Mouse (Mus musculus): ENCODE measurements around the gene Spg7. TPM values are rescaled to one million over a fixed set of nuclear protein-coding genes. Genes with fewer than 3 reads are reported as not detected.

The Spg7 gene
- 55.5 and 58.2 TPM in 2 replicates for polyA plus RNA-seq (2016; fragmentation: Nextera tagmentation; extraction: Ambion mirVana)

- H3K4me1 ChIP-seq = peaks cover 22% of the 10 kb centered on the region
- H3K9ac ChIP-seq = no peak within 1 kb of the TSS
- no peaks in the 10 kb centered on the region for H3K9me3 ChIP-seq
- peaks cover 11% of the 10 kb centered on the region for H3K36me3 ChIP-seq
- H3K4me2 ChIP-seq (replicated peaks) = no peak within 1 kb of the TSS
- no peak for ATAC-seq (ENCODE audit: insufficient number of reproducible peaks, insufficient read depth, low FRiP score, low TSS enrichment)
- H3K4me3 ChIP-seq = no peak within 1 kb of the TSS
- no peak within 1 kb of the TSS for H3K27ac ChIP-seq
- no peaks in the 10 kb centered on the region for H3K27me3 ChIP-seq
- 72% methylated on average over 7 of the region's 7 CpGs for WGBS
These were observed at the start of gene Spg7 for GRCm38 (mm10) chr8:123062721-123063120. Gene Spg7 (plus strand): TSS chr8:123062942.

DNA sequence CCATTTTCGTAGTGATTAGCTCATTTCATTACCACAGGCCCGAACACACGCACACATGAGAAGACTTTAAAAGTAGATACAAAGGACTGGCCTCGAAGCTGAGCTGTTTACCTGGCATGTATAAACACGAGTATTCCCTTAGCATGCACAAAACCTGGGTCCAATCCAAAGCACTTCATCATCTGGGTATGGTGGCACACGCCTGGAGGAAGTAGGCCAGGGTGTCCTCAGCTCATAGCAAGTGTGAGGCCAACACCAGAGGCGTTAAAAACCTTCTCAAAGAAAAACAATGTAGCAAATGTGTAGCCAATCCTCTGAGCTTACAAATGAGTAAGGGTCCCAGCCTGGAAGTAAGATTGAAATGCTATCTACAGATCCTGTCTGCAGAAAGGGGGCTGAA is 48.3 kb upstream of the Spg7 start:
- Histone ChIP-seq H3K36me3 (0 out of 2 replicates have a peak, but pooled peaks cover 10% of the 10 kb centered on the region), H3K9me3 (no peaks in the 10 kb centered on the region), H3K4me3 (no peak overlapping the region), H3K4me1 (peaks cover 16% of the 10 kb centered on the region; the same call in 1 of the 2 replicates), H3K4me2 (replicated peaks) (no peak overlapping the region), H3K27ac (no peak overlapping the region), H3K9ac (no peak overlapping the region), H3K27me3 (no peaks in the 10 kb centered on the region)
- ATAC-seq (ENCODE audit: insufficient number of reproducible peaks, insufficient read depth, low FRiP score, low TSS enrichment) = no peak
- 81% methylated on average over 7 of the region's 7 CpGs for WGBS

DNA sequence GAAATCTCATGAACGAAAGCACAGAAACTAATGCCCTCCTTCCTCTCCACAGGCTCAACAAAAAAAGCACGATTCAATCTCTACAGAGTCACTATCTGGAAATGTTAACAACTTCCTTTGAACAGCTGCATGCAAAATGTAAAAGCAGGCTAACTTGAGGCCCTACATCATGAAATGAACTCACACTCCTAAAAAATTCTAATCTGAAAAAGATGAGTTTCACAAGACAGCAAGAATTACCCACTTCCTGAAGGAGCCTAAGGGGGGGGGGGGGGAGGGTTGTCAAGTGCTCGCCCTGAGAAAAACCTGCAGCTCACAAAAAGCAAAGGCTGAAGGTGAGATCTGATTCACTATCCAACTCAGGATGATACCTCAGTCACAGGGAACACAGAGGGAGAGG is 47.7 kb upstream of the Spg7 start:
- H3K27ac ChIP-seq = no peak overlapping the region
- H3K36me3 ChIP-seq = 0 out of 2 replicates have a peak, but pooled peaks cover 10% of the 10 kb centered on the region
- peaks cover 16% of the 10 kb centered on the region; the same call in 1 of the 2 replicates for H3K4me1 ChIP-seq
- WGBS = 71% methylated on average over 3 of the region's 3 CpGs
- no peak overlapping the region for H3K4me3 ChIP-seq
- H3K9me3 ChIP-seq = no peaks in the 10 kb centered on the region
- no peak overlapping the region for H3K9ac ChIP-seq
- no peak for ATAC-seq (ENCODE audit: insufficient number of reproducible peaks, insufficient read depth, low FRiP score, low TSS enrichment)
- H3K4me2 ChIP-seq (replicated peaks) = no peak overlapping the region
- H3K27me3 ChIP-seq = no peaks in the 10 kb centered on the region

- Histone ChIP-seq H3K9ac (no peak overlapping the region), H3K4me1 (peaks cover 16% of the 10 kb centered on the region; the same call in 1 of the 2 replicates), H3K27me3 (no peaks in the 10 kb centered on the region), H3K4me3 (no peak overlapping the region), H3K9me3 (no peaks in the 10 kb centered on the region), H3K4me2 (replicated peaks) (no peak overlapping the region), H3K27ac (no peak overlapping the region), H3K36me3 (0 out of 2 replicates have a peak, but pooled peaks cover 10% of the 10 kb centered on the region)
- ATAC-seq (ENCODE audit: insufficient number of reproducible peaks, insufficient read depth, low FRiP score, low TSS enrichment) = no peak
- WGBS = 91% methylated on average over 4 of the region's 4 CpGs
These were observed 45.6 kb upstream of the Spg7 start for GRCm38 (mm10) chr8:123017143-123017542.

GRCm38 (mm10) chr8:123018484-123019164 is 44.1 kb upstream of the Spg7 start:
- ATAC-seq (ENCODE audit: insufficient number of reproducible peaks, insufficient read depth, low FRiP score, low TSS enrichment) = no peak
- no peak overlapping the region for H3K4me3 ChIP-seq
- WGBS = 82% methylated on average over 4 of the region's 4 CpGs
- no peak overlapping the region for H3K9ac ChIP-seq
- no peaks in the 10 kb centered on the region for H3K27me3 ChIP-seq
- no peak overlapping the region for H3K4me2 ChIP-seq (replicated peaks)
- H3K4me1 ChIP-seq = peaks cover 16% of the 10 kb centered on the region; the same call in 1 of the 2 replicates
- 0 out of 2 replicates have a peak, but pooled peaks cover 5% of the 10 kb centered on the region for H3K36me3 ChIP-seq
- H3K27ac ChIP-seq = no peak overlapping the region
- H3K9me3 ChIP-seq = no peaks in the 10 kb centered on the region

- Histone ChIP-seq H3K9ac (no peak overlapping the region), H3K27me3 (no peaks in the 10 kb centered on the region), H3K27ac (no peak overlapping the region), H3K4me1 (peaks cover 16% of the 10 kb centered on the region; the same call in 1 of the 2 replicates), H3K9me3 (no peaks in the 10 kb centered on the region), H3K4me2 (replicated peaks) (no peak overlapping the region), H3K4me3 (no peak overlapping the region), H3K36me3 (0 out of 2 replicates have a peak, but pooled peaks cover 5% of the 10 kb centered on the region)
- WGBS = 72% methylated on average over 2 of the region's 2 CpGs
- ATAC-seq (ENCODE audit: insufficient number of reproducible peaks, insufficient read depth, low FRiP score, low TSS enrichment) = no peak
These were observed 42.7 kb upstream of the Spg7 start for GRCm38 (mm10) chr8:123020084-123020483.

- Histone ChIP-seq H3K4me1 (peaks cover 10% of the 10 kb centered on the region; the same call in 1 of the 2 replicates), H3K27me3 (no peaks in the 10 kb centered on the region), H3K9me3 (no peaks in the 10 kb centered on the region), H3K4me2 (replicated peaks) (no peak overlapping the region), H3K9ac (no peak overlapping the region), H3K27ac (no peak overlapping the region), H3K36me3 (0 out of 2 replicates have a peak, but pooled peaks cover 5% of the 10 kb centered on the region), H3K4me3 (no peak overlapping the region)
- WGBS = 71% methylated on average over 2 of the region's 2 CpGs
- no peak for ATAC-seq (ENCODE audit: insufficient number of reproducible peaks, insufficient read depth, low FRiP score, low TSS enrichment)
These were observed 41.9 kb upstream of the Spg7 start for GRCm38 (mm10) chr8:123020859-123021258.

DNA sequence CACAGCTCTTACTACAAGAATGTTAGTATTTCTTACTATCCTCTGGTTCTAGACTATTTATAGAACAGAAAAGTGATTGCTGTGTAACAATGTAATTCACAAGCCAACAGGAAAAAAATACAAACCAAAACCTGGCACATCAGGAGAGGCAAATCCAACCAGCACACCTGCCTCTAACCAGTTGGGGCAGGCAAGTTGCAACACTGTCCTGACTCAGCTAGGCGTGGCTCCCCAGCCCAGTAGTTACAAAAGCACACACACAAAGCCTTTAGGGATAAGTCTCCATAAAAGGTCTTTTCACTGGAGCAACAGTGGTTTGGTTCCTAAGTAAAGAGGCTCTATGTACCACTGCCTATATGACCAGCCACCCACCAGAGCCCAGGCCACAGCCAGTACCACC is 41.5 kb upstream of the Spg7 start:
- Histone ChIP-seq H3K27ac (no peak overlapping the region), H3K4me3 (no peak overlapping the region), H3K9me3 (no peaks in the 10 kb centered on the region), H3K4me2 (replicated peaks) (no peak overlapping the region), H3K4me1 (peaks cover 6% of the 10 kb centered on the region; the same call in 1 of the 2 replicates), H3K27me3 (no peaks in the 10 kb centered on the region), H3K9ac (no peak overlapping the region), H3K36me3 (0 out of 2 replicates have a peak, but pooled peaks cover 5% of the 10 kb centered on the region)
- no peak for ATAC-seq (ENCODE audit: insufficient number of reproducible peaks, insufficient read depth, low FRiP score, low TSS enrichment)
- 82% methylated on average over 1 of the region's 1 CpGs for WGBS

GRCm38 (mm10) chr8:123022727-123023126 is 40.0 kb upstream of the Spg7 start:
- Histone ChIP-seq H3K36me3 (no peaks in the 10 kb centered on the region), H3K27ac (no peak overlapping the region), H3K9me3 (no peaks in the 10 kb centered on the region), H3K4me3 (no peak overlapping the region), H3K4me2 (replicated peaks) (no peak overlapping the region), H3K9ac (no peak overlapping the region), H3K4me1 (peaks cover 6% of the 10 kb centered on the region; the same call in 1 of the 2 replicates), H3K27me3 (no peaks in the 10 kb centered on the region)
- ATAC-seq (ENCODE audit: insufficient number of reproducible peaks, insufficient read depth, low FRiP score, low TSS enrichment) = no peak
- 84% methylated on average over 3 of the region's 3 CpGs for WGBS

DNA sequence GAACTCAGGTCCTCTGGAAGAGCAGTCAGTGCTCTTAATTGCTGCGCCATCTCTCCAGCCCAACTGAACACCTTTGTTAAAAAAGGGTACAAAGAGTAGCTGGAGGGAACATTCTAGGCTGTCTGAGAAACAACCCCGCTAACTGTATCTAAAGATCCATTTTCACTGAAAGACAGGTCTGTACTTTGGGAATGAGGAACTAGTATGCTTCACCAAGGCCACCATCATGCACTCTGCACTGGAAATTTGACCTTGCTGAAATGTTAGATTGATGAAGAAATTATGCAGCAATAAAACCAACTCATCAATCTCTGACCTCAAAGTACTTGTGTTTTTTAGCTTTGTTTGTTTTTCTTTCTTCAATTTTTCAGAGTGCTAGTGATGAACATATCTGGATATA is 38.5 kb upstream of the Spg7 start:
- ATAC-seq (ENCODE audit: insufficient number of reproducible peaks, insufficient read depth, low FRiP score, low TSS enrichment) = no peak
- Histone ChIP-seq H3K9ac (no peak overlapping the region), H3K4me3 (no peak overlapping the region), H3K27me3 (no peaks in the 10 kb centered on the region), H3K4me2 (replicated peaks) (no peak overlapping the region), H3K9me3 (no peaks in the 10 kb centered on the region), H3K36me3 (no peaks in the 10 kb centered on the region), H3K4me1 (no peaks in the 10 kb centered on the region), H3K27ac (no peak overlapping the region)
- 91% methylated on average over 2 of the region's 2 CpGs for WGBS

- Histone ChIP-seq H3K36me3 (no peaks in the 10 kb centered on the region), H3K9me3 (no peaks in the 10 kb centered on the region), H3K27ac (no peak overlapping the region), H3K4me3 (no peak overlapping the region), H3K4me1 (no peaks in the 10 kb centered on the region), H3K9ac (no peak overlapping the region), H3K27me3 (no peaks in the 10 kb centered on the region), H3K4me2 (replicated peaks) (no peak overlapping the region)
- no peak for ATAC-seq (ENCODE audit: insufficient number of reproducible peaks, insufficient read depth, low FRiP score, low TSS enrichment)
- 84% methylated on average over 3 of the region's 3 CpGs for WGBS
These were observed 36.8 kb upstream of the Spg7 start for GRCm38 (mm10) chr8:123025951-123026351.

GRCm38 (mm10) chr8:123027786-123028185 is 35.0 kb upstream of the Spg7 start:
- 93% methylated on average over 8 of the region's 8 CpGs for WGBS
- Histone ChIP-seq H3K9ac (no peak overlapping the region), H3K36me3 (no peaks in the 10 kb centered on the region), H3K9me3 (no peaks in the 10 kb centered on the region), H3K27ac (no peak overlapping the region), H3K4me2 (replicated peaks) (no peak overlapping the region), H3K27me3 (no peaks in the 10 kb centered on the region), H3K4me1 (no peaks in the 10 kb centered on the region), H3K4me3 (no peak overlapping the region)
- ATAC-seq (ENCODE audit: insufficient number of reproducible peaks, insufficient read depth, low FRiP score, low TSS enrichment) = no peak

Data from embryonic facial prominence, embryonic 12.5 days (tissue).